Mouse (Mus musculus) ovary, adult 18-20 months (tissue): ENCODE data around the gene Gm12800.
"Not testable (repeated sequence)": the region's sequence is repeated elsewhere in the genome, so short reads cannot be mapped to it uniquely, and the experiment has no call there.

Experiments used
- DNase-seq: peaks from one replicate; pipeline ENCODE4 v3.0.0; 2022; ENCODE audit warnings: low spot score, mixed read lengths

The Gm12800 gene

DNA sequence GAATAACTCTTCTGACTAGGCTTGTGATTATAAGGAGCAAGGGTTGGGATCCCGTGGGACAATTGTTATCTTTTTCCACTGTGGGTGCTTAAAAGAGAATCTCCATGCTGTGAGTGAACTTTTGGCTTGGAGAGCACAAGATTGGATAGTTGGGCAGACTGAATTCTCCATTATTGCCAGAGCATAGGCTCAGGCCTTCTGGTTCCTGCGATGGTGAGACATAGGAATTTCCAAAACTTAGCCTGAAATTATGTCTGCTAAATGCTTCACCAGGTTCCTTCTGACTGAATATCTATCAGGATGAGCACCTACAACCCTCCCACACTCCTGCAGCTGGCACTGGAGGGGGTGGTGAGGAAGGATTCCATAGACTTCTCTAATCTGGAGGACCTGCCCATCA is at the start of gene Gm12800:
Gm12800 (plus strand) TSS at position 301 of the 400 bp plus-strand sequence.
- not testable (repeated sequence) for DNase-seq

DNA sequence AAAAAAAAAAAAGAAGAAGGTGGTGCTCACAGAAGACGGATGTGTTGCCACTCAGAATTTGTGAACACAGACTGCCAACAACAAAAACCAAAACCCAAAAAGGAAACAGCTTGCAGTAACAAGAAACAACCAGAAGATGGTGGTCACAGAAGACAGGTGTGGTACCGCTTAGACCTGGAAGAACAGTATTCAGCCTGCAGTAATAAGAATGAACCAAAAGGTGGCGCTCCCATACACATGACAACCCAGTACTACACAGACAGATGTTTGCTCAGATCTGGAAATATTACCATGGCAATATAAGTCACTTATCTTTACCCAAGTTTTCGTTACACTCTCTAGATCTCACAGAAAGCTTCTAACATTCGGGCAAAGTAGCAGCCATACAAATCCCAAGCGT is 48.0 kb upstream of the Gm12800 start:
- DNase-seq = no peak

DNA sequence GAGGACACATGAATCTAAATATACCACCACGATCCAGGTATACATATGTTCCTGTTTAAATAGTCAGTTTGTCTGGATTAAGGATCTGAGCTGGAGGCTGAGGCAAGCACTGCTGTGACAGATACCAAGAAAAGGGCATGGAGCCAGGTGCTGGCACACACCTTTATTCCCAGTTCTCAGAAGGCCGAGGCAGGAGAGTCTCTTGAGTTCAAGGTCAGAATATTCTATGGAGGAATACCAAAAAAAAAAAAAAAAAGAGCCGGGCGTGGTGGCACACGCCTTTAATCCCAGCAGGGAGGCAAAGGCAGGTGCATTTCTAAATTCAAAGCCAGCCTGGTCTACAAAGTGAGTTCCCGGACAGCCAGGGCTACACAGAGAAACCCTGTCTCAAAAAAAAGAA is 46.6 kb upstream of the Gm12800 start:
- DNase-seq = no peak

DNA sequence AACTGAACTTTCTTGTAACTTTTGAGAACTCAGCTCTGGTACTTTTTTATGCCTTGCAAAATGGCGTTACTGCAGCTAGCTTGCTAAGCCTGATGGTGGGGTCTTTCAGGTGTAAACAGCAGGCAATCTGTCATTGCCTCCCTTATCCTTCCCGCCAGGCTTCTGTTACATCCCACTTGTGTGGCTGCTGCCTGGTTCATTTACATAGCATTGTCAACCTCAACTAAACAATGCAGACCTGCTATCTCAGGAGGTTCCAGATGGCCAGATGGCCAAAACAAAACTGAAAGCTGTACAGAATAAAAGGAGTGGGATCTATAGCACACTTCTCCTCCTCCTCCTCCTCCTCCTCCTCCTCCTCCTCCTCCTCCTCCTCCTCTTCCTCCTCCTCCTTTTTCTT is 36.9 kb upstream of the Gm12800 start:
- DNase-seq = not testable (repeated sequence)

DNA sequence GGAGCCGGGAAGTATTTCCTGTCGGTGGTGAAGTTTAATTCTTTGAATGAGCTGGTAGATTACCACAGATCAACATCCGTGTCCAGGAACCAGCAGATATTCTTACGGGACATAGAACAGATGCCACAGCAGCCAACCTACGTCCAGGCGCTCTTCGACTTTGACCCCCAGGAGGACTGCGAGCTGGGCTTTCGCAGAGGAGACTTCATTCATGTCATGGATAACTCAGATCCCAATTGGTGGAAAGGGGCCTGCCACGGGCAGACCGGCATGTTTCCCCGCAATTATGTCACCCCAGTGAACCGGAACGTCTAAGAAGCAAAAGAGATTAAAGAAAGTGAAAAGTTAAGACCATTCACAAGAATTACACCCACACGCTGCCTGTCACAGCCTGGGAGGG is 33.2 kb upstream of the Gm12800 start:
- not testable (repeated sequence) for DNase-seq

DNA sequence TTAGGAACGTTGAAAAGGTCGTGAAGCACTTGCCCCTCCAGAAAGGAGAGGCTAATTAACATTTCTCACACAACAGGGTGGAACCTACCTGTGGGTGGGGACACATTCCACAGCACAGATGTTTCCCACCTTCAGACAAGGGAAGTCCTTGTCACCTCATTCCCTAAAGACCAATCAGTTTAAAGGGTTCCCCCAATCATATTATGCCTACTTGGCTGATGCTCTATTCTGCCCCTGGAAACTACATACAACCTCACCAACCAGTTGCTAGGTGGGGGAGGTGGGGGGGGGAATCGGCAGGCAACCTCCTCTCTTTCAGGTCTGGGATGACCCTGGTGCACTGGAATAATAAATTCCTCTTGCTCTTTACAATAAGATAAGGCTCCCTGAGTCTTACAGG is 25.3 kb upstream of the Gm12800 start:
- DNase-seq = no peak

DNA sequence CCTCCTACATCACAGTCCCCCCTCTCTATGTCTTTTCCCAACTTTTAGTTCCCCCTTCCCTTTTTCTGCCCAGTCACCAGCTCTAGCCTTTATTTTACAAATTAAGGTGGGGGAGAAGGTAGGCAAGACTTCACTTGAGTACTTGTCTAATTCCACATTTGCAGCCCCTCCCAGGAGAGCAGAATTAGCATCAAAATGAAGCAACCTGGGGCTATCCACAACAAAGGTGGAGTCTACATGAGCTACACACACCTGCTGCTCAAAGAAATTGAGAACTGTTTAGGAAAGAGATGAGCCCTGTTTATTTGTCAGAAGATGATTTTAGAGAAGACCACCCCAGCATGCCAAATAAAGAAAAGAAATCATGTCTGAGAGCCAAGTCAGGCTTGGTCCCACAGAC is 19.5 kb upstream of the Gm12800 start:
- DNase-seq = no peak

DNA sequence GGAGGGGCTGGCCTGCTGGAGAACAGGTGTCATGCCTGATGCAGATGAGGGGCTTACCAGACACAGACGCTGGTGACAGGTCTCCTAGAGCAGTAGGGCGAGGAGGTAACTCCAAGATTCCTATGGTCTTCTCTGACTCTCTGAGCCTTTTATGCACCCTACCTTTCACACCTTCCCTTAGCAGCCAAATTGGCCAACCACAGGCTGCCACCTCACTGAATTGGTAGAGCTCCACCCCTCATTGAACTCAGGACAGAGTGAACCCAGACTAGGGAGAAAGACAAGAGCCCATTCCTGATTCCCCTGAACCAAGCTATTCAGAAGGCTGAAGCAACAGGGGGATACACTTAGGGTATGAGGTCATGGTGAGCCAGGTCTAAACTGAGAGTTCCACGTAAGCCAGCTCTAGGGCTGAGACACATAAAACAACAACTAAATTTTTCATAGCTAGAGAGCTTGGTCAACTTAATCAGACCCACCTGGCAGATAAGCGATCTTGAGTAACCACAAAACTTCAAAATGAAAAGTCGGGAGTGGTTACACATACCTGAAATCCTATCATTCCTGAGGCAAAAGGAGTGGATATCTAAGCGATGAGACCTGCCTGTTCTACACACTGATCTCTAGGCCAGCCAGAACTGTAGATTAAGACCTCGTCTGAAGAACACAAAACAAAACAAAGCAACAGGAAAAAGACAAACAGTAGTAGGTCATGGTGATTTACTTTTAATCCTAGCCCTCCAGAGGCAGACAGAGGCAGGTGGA is 15.1 kb upstream of the Gm12800 start, which contains the start of gene C130073F10Rik:
C130073F10Rik (minus strand) TSS at position 134 of the 765 bp plus-strand sequence.
- DNase-seq = no peak

DNA sequence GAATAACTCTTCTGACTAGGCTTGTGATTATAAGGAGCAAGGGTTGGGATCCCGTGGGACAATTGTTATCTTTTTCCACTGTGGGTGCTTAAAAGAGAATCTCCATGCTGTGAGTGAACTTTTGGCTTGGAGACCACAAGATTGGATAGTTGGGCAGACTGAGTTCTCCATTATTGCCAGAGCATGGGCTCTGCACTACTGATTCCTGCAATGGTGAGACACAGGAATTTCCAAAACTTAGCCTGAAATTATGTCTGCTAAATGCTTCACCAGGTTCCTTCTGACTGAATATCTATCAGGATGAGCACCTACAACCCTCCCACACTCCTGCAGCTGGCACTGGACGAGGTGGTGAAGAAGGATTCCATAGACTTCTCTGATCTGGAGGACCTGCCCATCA is 31.2 kb downstream of the Gm12800 start, which contains the start of gene Gm12794:
Gm12794 (plus strand) TSS at position 301 of the 400 bp plus-strand sequence.
- not testable (repeated sequence) for DNase-seq
